Mouse (Mus musculus) forebrain, embryonic 12.5 days (tissue): ENCODE measurements around the gene Dock9. TPM values are rescaled to one million over a fixed set of nuclear protein-coding genes. Genes with fewer than 3 reads are reported as not detected.

Experiments
- ATAC-seq: fragments of 200-750 bp; cut with Nextera tagmentation; 2 replicates; pipeline ENCODE4 v1.8.0; 2017; ENCODE audit warnings: moderate TSS enrichment; ENCODE audit not compliant: low FRiP score
- H3K27ac ChIP-seq: fragments of 300-500 bp; sonication (generic); 2 replicates; pipeline ENCODE4 v1.5.1; 2016; ENCODE audit warnings: mild to moderate bottlenecking
- H3K27me3 ChIP-seq: fragments of 300-500 bp; sonication (generic); 2 replicates; pipeline ENCODE4 v1.6.1; 2016; ENCODE audit warnings: mild to moderate bottlenecking
- H3K36me3 ChIP-seq: fragments of 300-500 bp; sonication (generic); replicated peaks from 2 replicates; pipeline ENCODE4 v1.6.1; 2016; ENCODE audit warnings: mild to moderate bottlenecking
- H3K4me1 ChIP-seq: fragments of 300-500 bp; sonication (generic); 2 replicates; pipeline ENCODE4 v1.6.1; 2016
- H3K4me2 ChIP-seq: fragments of 300-500 bp; sonication (generic); 2 replicates; pipeline ENCODE4 v1.6.1; 2016; ENCODE audit warnings: mild to moderate bottlenecking, moderate library complexity
- H3K4me3 ChIP-seq: fragments of 300-500 bp; sonication (generic); replicated peaks from 2 replicates; pipeline ENCODE4 v1.5.1; 2016; ENCODE audit warnings: mild to moderate bottlenecking
- H3K9ac ChIP-seq: fragments of 300-500 bp; sonication (generic); 2 replicates; pipeline ENCODE4 v1.6.1; 2016; ENCODE audit warnings: mild to moderate bottlenecking
- H3K9me3 ChIP-seq: fragments of 300-500 bp; sonication (generic); 2 replicates; pipeline ENCODE4 v1.6.1; 2016
- WGBS: fragments of 180-500 bp; shearing (Covaris S2); methylation state at CpG from one replicate; pipeline ENCODE4 v1.1.7; 2016; 5-methylcytosine and 5-hydroxymethylcytosine counted together
- polyA plus RNA-seq: library from polyadenylated mRNA; unstranded; fragments of >200 nt; fragmentation: Nextera tagmentation; extraction: Ambion mirVana; gene quantifications from 2 replicates; pipeline ENCODE4 v1.2.1, GENCODE M21; 2016

Dock9 gene
- 4.4 and 4.8 TPM in 2 replicates for polyA plus RNA-seq

- no peaks in the 10 kb centered on the region for H3K9me3 ChIP-seq
- WGBS = under 1% methylated on average over 100 of the region's 106 CpGs
- peak; percentile 90 for ATAC-seq
- peaks cover 5% of the 10 kb centered on the region for H3K4me1 ChIP-seq
- no peaks in the 10 kb centered on the region for H3K36me3 ChIP-seq
- H3K27ac ChIP-seq = peak within 1 kb of the TSS; percentile 74; the same call in 1 of the 2 replicates
- H3K4me3 ChIP-seq = peak within 1 kb of the TSS; percentile 72
- peak within 1 kb of the TSS; percentile 90 for H3K4me2 ChIP-seq
- peak within 1 kb of the TSS; percentile 64 for H3K9ac ChIP-seq
- peaks cover 25% of the 10 kb centered on the region for H3K27me3 ChIP-seq
Measured at GRCm38 (mm10) chr14:121797457-121798410, at the start of gene Dock9. Gene Dock9, minus strand, starts transcription at chr14:121797837.

- Histone ChIP-seq H3K27me3 (no peaks in the 10 kb centered on the region), H3K4me3 (no peak overlapping the region), H3K27ac (no peak overlapping the region), H3K9ac (no peak overlapping the region), H3K9me3 (0 out of 2 replicates have a peak, but pooled peaks cover 4% of the 10 kb centered on the region), H3K36me3 (no peaks in the 10 kb centered on the region), H3K4me1 (no peaks in the 10 kb centered on the region), H3K4me2 (no peak overlapping the region)
- WGBS = 60% methylated on average over 8 of the region's 8 CpGs
- no peak for ATAC-seq
Measured at GRCm38 (mm10) chr14:121844486-121844885, 46.8 kb upstream of the Dock9 start.

GRCm38 (mm10) chr14:121840217-121840616 lies 42.6 kb upstream of the Dock9 start:
- H3K9me3 ChIP-seq = peaks cover 19% of the 10 kb centered on the region
- WGBS = 90% methylated on average over 8 of the region's 8 CpGs
- H3K27me3 ChIP-seq = no peaks in the 10 kb centered on the region
- H3K4me2 ChIP-seq = no peak overlapping the region
- H3K36me3 ChIP-seq = no peaks in the 10 kb centered on the region
- ATAC-seq = no peak
- no peak overlapping the region for H3K9ac ChIP-seq
- no peak overlapping the region for H3K4me3 ChIP-seq
- no peaks in the 10 kb centered on the region for H3K4me1 ChIP-seq
- no peak overlapping the region for H3K27ac ChIP-seq

GRCm38 (mm10) chr14:121838161-121838560 lies 40.5 kb upstream of the Dock9 start:
- no peak overlapping the region for H3K4me3 ChIP-seq
- H3K9ac ChIP-seq = no peak overlapping the region
- H3K4me2 ChIP-seq = no peak overlapping the region
- 88% methylated on average over 4 of the region's 4 CpGs for WGBS
- no peaks in the 10 kb centered on the region for H3K4me1 ChIP-seq
- H3K27me3 ChIP-seq = no peaks in the 10 kb centered on the region
- peaks cover 19% of the 10 kb centered on the region for H3K9me3 ChIP-seq
- no peaks in the 10 kb centered on the region for H3K36me3 ChIP-seq
- no peak overlapping the region for H3K27ac ChIP-seq
- ATAC-seq = no peak

- H3K36me3 ChIP-seq = no peaks in the 10 kb centered on the region
- 90% methylated on average over 2 of the region's 2 CpGs for WGBS
- no peak overlapping the region for H3K9ac ChIP-seq
- H3K9me3 ChIP-seq = peaks cover 1% of the 10 kb centered on the region
- no peaks in the 10 kb centered on the region for H3K27me3 ChIP-seq
- no peaks in the 10 kb centered on the region for H3K4me1 ChIP-seq
- no peak overlapping the region for H3K4me2 ChIP-seq
- no peak for ATAC-seq
- no peak overlapping the region for H3K4me3 ChIP-seq
- H3K27ac ChIP-seq = no peak overlapping the region
Measured at GRCm38 (mm10) chr14:121833001-121833520, 35.4 kb upstream of the Dock9 start.

GRCm38 (mm10) chr14:121829816-121830442 lies 32.3 kb upstream of the Dock9 start:
- WGBS = 86% methylated on average over 4 of the region's 4 CpGs

GRCm38 (mm10) chr14:121827091-121827490 lies 29.5 kb upstream of the Dock9 start:
- Histone ChIP-seq H3K9me3 (no peaks in the 10 kb centered on the region), H3K27ac (no peak overlapping the region), H3K4me1 (no peaks in the 10 kb centered on the region; the same call in 1 of the 2 replicates), H3K4me2 (no peak overlapping the region), H3K4me3 (no peak overlapping the region), H3K36me3 (no peaks in the 10 kb centered on the region), H3K9ac (no peak overlapping the region), H3K27me3 (no peaks in the 10 kb centered on the region)
- WGBS = 86% methylated on average over 7 of the region's 7 CpGs
- no peak for ATAC-seq

More at GRCm38 (mm10) chr14:121829816-121830442, 32.3 kb upstream of the Dock9 start:
- H3K27ac ChIP-seq = no peak overlapping the region
- no peaks in the 10 kb centered on the region; the same call in 1 of the 2 replicates for H3K9me3 ChIP-seq
- no peaks in the 10 kb centered on the region for H3K27me3 ChIP-seq
- no peaks in the 10 kb centered on the region for H3K4me1 ChIP-seq
- H3K36me3 ChIP-seq = no peaks in the 10 kb centered on the region
- no peak for ATAC-seq
- H3K4me2 ChIP-seq = no peak overlapping the region
- H3K9ac ChIP-seq = no peak overlapping the region
- no peak overlapping the region for H3K4me3 ChIP-seq

GRCm38 (mm10) chr14:121825521-121826445 lies 28.1 kb upstream of the Dock9 start:
- no peak overlapping the region for H3K4me2 ChIP-seq
- H3K9me3 ChIP-seq = no peaks in the 10 kb centered on the region
- H3K4me3 ChIP-seq = no peak overlapping the region
- H3K27me3 ChIP-seq = no peaks in the 10 kb centered on the region
- H3K4me1 ChIP-seq = no peaks in the 10 kb centered on the region; the same call in 1 of the 2 replicates
- no peaks in the 10 kb centered on the region for H3K36me3 ChIP-seq
- ATAC-seq = no peak
- no peak overlapping the region for H3K9ac ChIP-seq
- no peak overlapping the region for H3K27ac ChIP-seq
- 81% methylated on average over 10 of the region's 10 CpGs for WGBS

- no peaks in the 10 kb centered on the region for H3K27me3 ChIP-seq
- WGBS = 76% methylated on average over 11 of the region's 11 CpGs
- ATAC-seq = no peak
- no peak overlapping the region for H3K27ac ChIP-seq
- H3K36me3 ChIP-seq = no peaks in the 10 kb centered on the region
- no peaks in the 10 kb centered on the region for H3K9me3 ChIP-seq
- no peak overlapping the region for H3K9ac ChIP-seq
- no peak overlapping the region for H3K4me3 ChIP-seq
- no peaks in the 10 kb centered on the region; the same call in 1 of the 2 replicates for H3K4me1 ChIP-seq
- no peak overlapping the region for H3K4me2 ChIP-seq
Measured at GRCm38 (mm10) chr14:121824322-121825103, 26.9 kb upstream of the Dock9 start.

- WGBS = 83% methylated on average over 3 of the region's 3 CpGs
- ATAC-seq = no peak
- no peak overlapping the region for H3K9ac ChIP-seq
Measured at GRCm38 (mm10) chr14:121822997-121823396, 25.4 kb upstream of the Dock9 start.

GRCm38 (mm10) chr14:121822506-121822905 lies 24.9 kb upstream of the Dock9 start:
- 84% methylated on average over 8 of the region's 8 CpGs for WGBS
- ATAC-seq = no peak
- no peaks in the 10 kb centered on the region for H3K27me3 ChIP-seq

More at GRCm38 (mm10) chr14:121822997-121823396, 25.4 kb upstream of the Dock9 start:
- Histone ChIP-seq H3K4me2 (no peak overlapping the region), H3K4me3 (no peak overlapping the region), H3K36me3 (no peaks in the 10 kb centered on the region), H3K27me3 (no peaks in the 10 kb centered on the region), H3K9me3 (no peaks in the 10 kb centered on the region), H3K27ac (no peak overlapping the region), H3K4me1 (no peaks in the 10 kb centered on the region; the same call in 1 of the 2 replicates)

More at GRCm38 (mm10) chr14:121822506-121822905, 24.9 kb upstream of the Dock9 start:
- Histone ChIP-seq H3K4me1 (no peaks in the 10 kb centered on the region; the same call in 1 of the 2 replicates), H3K27ac (no peak overlapping the region), H3K9ac (no peak overlapping the region), H3K9me3 (no peaks in the 10 kb centered on the region), H3K4me2 (no peak overlapping the region), H3K4me3 (no peak overlapping the region), H3K36me3 (no peaks in the 10 kb centered on the region)
